Mouse (Mus musculus): ENCODE data around the gene Dnlz.

DNA sequence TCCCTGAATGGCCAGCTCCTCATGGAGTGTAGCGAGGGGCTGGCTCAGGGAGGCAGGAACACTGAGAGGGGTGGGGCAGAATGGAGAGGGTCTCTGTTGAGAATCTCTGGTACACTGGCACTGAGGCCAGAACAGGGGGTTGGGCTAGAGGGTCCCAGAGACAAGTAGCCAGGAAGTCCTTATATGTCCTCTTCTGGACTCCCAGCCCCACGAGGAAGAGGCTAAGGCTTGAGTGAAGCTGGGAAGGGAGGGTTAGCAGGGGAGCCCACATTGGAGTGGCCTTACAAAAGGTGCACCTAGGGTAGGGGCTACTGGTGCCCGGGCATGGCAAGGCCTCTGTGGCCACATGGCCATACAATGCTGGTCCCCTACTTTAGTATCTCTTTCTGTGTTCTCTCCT is 34.5 kb downstream of the Dnlz start:
- no peak for TF ChIP-seq CTCF (IDR thresholded peaks at IDR 0.05; ENCODE audit: low read depth)
- TF ChIP-seq EP300 (IDR thresholded peaks at IDR 0.05; ENCODE audit: low read depth): no peak

All from heart, postnatal 0 days (tissue).